Mouse (Mus musculus): Measurements from ENCODE around the gene Fam222b.

GRCm38 (mm10) chr11:78175771-78176401 is 81.4 kb downstream of the Fam222b start:
- TF ChIP-seq CTCF (IDR thresholded peaks at IDR 0.05; ENCODE audit: borderline replicate concordance, extremely low read depth, insufficient read depth, insufficient read length) (no peak), POLR2A (IDR thresholded peaks at IDR 0.05; ENCODE audit: borderline replicate concordance, extremely low read depth, insufficient read depth, insufficient read length, poor library complexity, severe bottlenecking) (no peak)
